Mouse (Mus musculus) CD4-positive, CD25-positive, alpha-beta regulatory T cell, adult 9 weeks (primary cell): ENCODE data around the gene Grxcr1. TPM values are rescaled to one million over a fixed set of nuclear protein-coding genes. Genes with fewer than 3 reads are reported as not detected.

Experiments
- polyA plus RNA-seq: library from polyadenylated mRNA; unstranded; fragments of 100-300 nt; shearing (Covaris generic); gene quantifications from one replicate; pipeline ENCODE4 v1.2.1, GENCODE M21; 2017

Gene Grxcr1
- polyA plus RNA-seq = not detected

DNA sequence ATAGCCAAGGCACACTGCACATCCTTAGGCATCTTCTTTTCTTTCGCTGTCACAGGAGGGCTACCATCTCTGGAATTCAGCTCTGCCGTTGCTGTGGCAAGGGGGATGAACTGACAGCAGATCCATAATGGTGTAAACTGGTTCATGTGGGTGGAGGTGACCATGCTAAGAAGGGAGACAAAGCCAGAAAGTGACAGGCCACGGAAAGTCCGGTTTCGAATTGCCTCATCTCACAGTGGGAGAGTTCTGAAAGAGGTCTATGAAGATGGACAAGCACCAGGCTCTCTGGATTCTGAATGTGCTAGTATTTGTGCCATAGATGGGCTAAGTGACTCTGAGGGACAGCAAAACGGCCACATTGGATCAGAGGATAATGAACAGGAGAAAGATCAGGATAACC lies at the start of gene Grxcr1:
Grxcr1 (plus strand) TSS at position 92 of the 400 bp plus-strand sequence.

Other genes with a start within 250 kb of the Grxcr1 start
- 8.9 TPM for gene Atp8a1, start 184.4 kb upstream of the Grxcr1 start, polyA plus RNA-seq
- not detected for gene Gm5108, start 90.2 kb upstream of the Grxcr1 start, polyA plus RNA-seq
- gene Gm21905, start 85.4 kb upstream of the Grxcr1 start, polyA plus RNA-seq = not detected